Mouse (Mus musculus) Patski (cell line): Measurements from ENCODE around the gene Ephb1. TPM values are rescaled to one million over a fixed set of nuclear protein-coding genes. Genes with fewer than 3 reads are reported as not detected.

Experiments
- ATAC-seq: fragments of 100-300 bp; one replicate; pipeline ENCODE4 v1.8.0; 2021
- CTCF ChIA-PET: fragments of 350-600 bp; sonication (Branson Sonifier 250); formaldehyde crosslinking; loops from one replicate; lab custom pipeline; 2022; ENCODE audit warnings: inconsistent platforms; lab: Charles Lee
- POLR2A ChIA-PET: fragments of 350-600 bp; sonication (Branson Sonifier 250); formaldehyde crosslinking; loops from one replicate; lab custom pipeline; 2022; ENCODE audit warnings: antibody characterized with exemption, inconsistent platforms; lab: Charles Lee
- DNase-seq: peaks from one replicate; pipeline ENCODE4 v3.0.0-alpha.2; 2011; ENCODE audit warnings: low read depth, low spot score
- H3K27me3 ChIP-seq: fragments of 371-371 bp; one replicate; pipeline ENCODE4 v1.5.1; 2021
- CTCF ChIP-seq: fragments of 100-300 bp; IDR thresholded peaks from one replicate; pipeline ENCODE4 v1.5.1; 2021
- in situ Hi-C: fragments of 300-500 bp; cut with MboI; formaldehyde crosslinking; loops from 3 replicates; pipeline ENCODE4 v1.11.1; 2018; ENCODE audit warnings: low pct_unique_long_range_greater_than_20kb, mixed read lengths
- polyA plus RNA-seq: library from polyadenylated mRNA; unstranded; gene quantifications from one replicate; pipeline ENCODE4 v1.2.3, GENCODE M21; 2021

The Ephb1 gene
- polyA plus RNA-seq, 1 experiment from 2014 or later = 8.5 TPM

DNA sequence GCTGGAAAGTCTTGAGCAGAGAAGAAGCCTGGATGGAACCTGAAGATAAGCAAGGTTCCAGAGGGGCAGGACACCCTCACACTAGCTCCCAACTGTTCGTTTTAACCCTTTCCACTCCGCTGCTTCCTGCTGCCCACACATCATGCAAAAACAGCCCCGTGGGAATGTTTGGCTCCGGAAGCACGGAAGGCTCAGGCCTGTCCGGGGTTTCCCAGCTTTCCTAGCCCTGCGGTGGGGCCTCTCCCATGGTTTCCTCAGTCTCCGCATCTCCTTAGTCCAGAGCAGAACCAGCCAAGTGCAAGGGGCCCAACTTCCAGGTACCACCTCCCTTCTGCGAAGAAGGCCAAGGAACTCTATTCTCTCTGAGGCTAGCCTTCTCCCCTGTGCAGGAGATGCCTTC, 269.0 kb downstream of the Ephb1 start:
- CTCF ChIA-PET = no interaction called here
- ATAC-seq (no peak), DNase-seq (no peak)
- TF ChIP-seq CTCF = no peak
- in situ Hi-C loops = no loop called here
- POLR2A ChIA-PET = interaction anchor here (0.6 kb wide), 1 partner anchor 46 kb away, joined by 3 read pairs; no protein-coding TSS in a partner anchor
- peaks cover 4% of the 10 kb centered on the region for H3K27me3 ChIP-seq

DNA sequence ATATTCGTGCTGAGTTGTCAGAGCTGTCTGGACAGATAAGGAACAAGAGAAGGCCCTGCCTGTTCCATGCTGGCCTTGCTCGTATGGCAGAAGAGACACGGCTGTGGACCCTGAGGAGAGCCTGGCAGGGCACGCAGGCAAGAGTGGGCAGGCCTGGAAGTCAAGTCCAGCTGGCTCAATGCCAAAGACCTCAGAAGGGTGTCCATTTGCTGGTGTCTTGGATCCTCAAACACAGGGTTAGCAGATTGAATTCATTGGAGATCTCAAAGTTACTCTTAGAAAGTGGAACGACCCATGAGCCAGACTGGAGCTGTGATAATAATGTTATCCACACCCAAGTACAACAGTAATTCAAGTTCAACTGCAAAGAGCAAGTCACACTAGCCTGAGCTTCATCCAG, 273.6 kb downstream of the Ephb1 start:
- H3K27me3 ChIP-seq = peaks cover 3% of the 10 kb centered on the region
- DNase-seq = no peak
- POLR2A ChIA-PET = no interaction called here
- in situ Hi-C loops = no loop called here
- no peak for TF ChIP-seq CTCF
- CTCF ChIA-PET = interaction anchor here (1.5 kb wide), 1 partner anchor 10 kb away, joined by 3 read pairs; no protein-coding TSS in a partner anchor
- ATAC-seq = no peak

DNA sequence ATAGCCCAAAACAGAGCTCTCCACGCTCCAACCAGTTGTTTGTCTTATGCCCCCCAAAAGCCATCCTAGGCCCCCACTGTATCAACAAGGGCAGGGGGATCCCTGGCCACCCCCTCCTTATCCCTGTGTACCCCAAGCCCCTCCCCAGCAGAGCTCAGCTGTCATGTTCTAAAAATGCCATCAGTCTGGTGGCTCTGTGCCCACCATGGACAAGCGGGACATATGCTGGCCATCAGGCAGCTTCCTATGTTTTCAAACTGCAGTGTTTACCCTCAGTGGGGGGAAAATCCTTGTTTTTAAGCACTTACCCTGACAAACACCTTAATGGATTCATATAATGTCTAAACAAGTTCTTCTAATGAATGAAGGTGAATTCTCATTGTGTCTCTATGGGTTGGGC, 275.3 kb downstream of the Ephb1 start:
- DNase-seq (no peak), ATAC-seq (no peak)
- CTCF ChIA-PET = interaction anchor here (1.4 kb wide), 1 partner anchor 90 kb away, joined by 3 read pairs; no protein-coding TSS in a partner anchor
- in situ Hi-C loops = no loop called here
- peaks cover 3% of the 10 kb centered on the region for H3K27me3 ChIP-seq
- POLR2A ChIA-PET = no interaction called here
- no peak for TF ChIP-seq CTCF

DNA sequence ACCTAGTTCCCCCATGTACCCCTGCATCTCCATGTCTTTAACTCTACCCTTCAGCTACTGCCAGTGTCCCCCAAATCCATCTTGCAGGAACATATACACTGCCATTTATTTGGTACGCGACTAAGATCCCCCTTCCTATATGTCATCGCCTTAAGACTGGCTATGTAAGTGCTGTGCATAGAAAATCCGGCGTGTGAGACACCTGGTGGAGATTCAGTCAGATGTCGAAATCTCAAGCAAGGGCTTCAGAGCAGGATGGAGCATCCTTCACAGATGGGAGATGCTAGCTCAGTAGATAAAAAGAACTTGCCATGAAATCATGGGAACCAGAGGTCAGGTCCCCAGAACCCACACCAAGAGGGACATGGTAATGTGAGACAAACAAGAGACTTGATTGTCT, 276.3 kb downstream of the Ephb1 start:
- TF ChIP-seq CTCF = no peak
- POLR2A ChIA-PET = no interaction called here
- in situ Hi-C loops = no loop called here
- ATAC-seq (no peak), DNase-seq (no peak)
- H3K27me3 ChIP-seq = peaks cover 3% of the 10 kb centered on the region
- CTCF ChIA-PET = interaction anchor here (1.4 kb wide), 1 partner anchor 89 kb away, joined by 3 read pairs; no protein-coding TSS in a partner anchor

DNA sequence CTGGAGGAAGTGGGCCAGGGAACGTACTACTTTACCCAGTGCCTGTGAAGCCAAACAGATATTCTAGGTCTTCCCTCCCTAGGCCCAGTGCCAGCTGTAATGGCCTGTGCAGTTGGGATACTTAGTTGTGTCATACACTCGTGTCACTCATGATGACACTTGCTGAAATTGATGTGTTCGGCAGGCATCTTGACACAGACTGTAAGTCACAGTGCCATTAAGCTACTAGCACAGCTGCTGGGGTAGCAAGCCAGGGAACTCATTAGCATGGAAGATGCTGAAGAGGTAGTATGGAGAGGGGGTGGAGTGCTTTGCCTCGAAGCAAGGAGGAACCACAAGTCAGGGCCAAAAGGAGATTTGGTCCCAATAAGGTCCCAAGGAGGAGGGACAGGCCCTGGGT, 279.0 kb downstream of the Ephb1 start:
- H3K27me3 ChIP-seq = peaks cover 3% of the 10 kb centered on the region
- POLR2A ChIA-PET = no interaction called here
- in situ Hi-C loops = no loop called here
- no peak for TF ChIP-seq CTCF
- CTCF ChIA-PET = no interaction called here
- ATAC-seq (no peak), DNase-seq (no peak)

DNA sequence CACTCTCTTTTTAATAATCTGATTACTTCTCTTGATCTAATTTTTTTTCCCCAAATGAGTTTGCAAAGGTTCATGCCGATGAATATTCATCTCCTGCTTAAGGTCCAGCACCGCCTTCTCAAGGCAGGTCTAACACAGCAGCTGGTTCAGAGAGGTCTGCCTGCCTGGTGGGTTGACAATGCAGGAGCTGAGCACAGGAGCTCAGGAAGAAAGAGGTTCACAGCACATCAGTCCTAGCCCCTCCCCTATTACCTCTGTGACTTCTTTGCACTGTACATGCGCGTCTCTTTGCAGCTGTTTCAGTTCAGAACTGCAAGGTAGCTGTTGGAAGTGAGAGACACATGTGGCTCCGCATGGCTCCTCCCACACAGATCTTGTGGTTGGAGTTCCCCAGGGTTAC, 281.1 kb downstream of the Ephb1 start:
- CTCF ChIA-PET = no interaction called here
- POLR2A ChIA-PET = no interaction called here
- peaks cover 5% of the 10 kb centered on the region for H3K27me3 ChIP-seq
- in situ Hi-C loops = no loop called here
- DNase-seq = no peak
- ATAC-seq = no peak
- no peak for TF ChIP-seq CTCF

DNA sequence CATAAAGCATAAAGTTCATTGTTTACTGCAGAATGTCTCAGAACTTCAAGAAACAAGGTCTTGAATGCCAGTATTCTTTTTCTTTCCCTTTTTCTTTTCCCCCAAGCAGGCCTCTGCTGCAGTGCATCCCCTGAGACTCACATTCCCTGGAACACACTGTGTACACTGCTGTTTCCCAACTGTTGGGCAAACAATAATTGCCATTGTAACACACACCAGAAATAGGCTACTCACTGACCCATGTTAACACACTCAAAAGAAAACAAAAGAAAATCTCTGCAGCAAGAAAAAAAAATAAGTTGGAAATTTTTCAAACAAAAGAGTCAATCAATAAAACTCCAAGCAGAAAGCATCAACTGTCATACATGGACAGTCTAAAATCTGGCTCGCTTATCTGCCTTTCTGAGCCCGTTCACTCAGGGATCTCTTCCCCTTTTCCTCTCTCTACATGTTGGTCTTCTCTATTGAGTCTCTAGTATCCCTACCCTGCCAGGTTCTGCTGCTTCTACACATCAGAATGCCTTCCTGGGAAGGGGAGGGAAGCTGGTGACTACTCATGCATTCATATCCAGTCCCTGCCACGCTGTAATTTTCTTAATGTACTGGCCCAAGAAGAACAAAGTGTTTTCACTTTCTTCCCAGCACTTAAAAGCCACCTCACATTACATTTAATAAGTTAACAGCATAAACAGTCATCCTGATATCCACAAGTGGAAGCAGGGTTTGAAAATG, 285.2 kb downstream of the Ephb1 start:
- POLR2A ChIA-PET = no interaction called here
- CTCF ChIA-PET = no interaction called here
- DNase-seq (no peak), ATAC-seq (no peak)
- H3K27me3 ChIP-seq = peaks cover 2% of the 10 kb centered on the region
- no peak for TF ChIP-seq CTCF
- in situ Hi-C loops = no loop called here

DNA sequence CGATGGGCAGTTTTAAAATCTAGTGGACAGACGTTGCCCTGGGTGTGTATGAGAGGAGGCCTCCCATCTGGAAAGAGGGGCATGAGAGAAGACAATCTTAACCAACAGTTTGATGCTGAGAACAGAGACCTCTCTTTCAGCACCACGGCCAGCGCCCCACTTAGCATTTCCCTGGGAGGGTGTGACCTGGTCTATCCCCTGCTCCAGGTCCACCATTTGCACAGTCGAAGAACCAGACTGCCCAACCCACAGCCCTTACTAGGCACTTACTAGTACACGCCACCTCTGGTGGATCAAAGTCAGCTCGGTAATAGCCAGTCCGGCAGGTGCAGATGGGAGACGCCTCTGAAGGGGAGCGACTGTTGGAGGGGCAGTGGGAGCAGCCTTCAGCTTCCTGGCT, 287.9 kb downstream of the Ephb1 start:
- DNase-seq (no peak), ATAC-seq (no peak)
- ChIA-PET CTCF (no interaction called here), POLR2A (no interaction called here)
- in situ Hi-C loops = no loop called here
- H3K27me3 ChIP-seq = peaks cover 2% of the 10 kb centered on the region
- no peak for TF ChIP-seq CTCF

DNA sequence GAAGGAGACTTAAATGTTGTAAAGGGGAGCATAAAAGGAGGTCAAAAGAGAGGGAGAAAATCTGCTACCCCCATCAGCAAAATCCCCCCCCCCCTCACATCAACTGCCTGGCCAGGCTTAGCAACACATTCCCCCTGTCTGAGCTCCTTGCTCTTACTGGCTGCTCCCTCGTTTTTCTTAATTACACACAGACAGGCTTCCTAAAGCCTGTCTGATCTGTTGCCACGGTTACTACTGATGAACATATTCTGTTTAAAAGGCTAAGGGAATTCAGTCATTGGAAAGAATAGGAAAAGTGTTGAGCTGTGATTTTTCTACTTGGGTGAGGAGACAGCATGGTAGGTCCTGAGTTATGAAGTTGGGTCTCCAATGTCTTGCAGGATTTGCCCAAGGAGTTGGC, 308.6 kb downstream of the Ephb1 start:
- ChIA-PET CTCF (no interaction called here), POLR2A (no interaction called here)
- in situ Hi-C loops = no loop called here
- no peak for ATAC-seq
- no peak for TF ChIP-seq CTCF
- DNase-seq = no peak
- no peaks in the 10 kb centered on the region for H3K27me3 ChIP-seq

DNA sequence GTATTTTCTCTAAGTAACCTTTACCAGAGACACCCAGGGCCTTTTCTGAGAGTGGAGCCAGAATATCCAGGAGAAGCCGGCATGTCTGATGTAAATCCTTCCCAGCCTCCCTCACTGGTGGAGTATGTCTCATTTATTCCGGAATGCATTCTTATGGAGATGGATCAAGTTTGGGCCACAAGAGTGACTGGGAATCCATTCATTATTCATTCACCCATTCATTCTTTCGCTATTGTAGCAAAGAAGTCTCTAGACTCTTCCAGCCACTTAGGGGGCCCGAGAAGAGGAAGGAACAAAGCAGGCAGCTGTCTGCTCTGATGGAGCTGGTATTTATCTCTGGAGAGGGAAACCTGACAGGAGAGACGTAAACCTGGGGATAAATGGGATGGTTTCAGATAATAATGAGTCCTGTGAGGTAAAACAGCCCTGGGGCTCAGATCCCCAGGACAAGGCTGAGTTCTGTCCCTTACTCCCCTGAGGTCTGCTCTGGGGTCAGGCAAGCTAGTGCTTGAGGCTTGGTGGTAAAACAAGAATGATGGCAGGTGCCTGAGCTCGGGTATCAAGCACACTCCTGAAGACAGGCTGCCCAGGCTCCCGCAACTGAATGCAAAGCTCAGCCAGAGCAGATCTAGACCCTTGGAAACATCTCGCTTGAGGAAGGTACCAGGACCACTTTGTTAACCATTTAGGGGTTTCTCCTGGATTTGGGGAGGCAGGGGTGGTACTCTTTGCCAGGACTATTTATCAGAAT, 309.2 kb downstream of the Ephb1 start:
- POLR2A ChIA-PET = interaction anchor here (0.6 kb wide), 1 partner anchor 92 kb away, joined by 3 read pairs; no protein-coding TSS in a partner anchor
- CTCF ChIA-PET = no interaction called here
- TF ChIP-seq CTCF = no peak
- H3K27me3 ChIP-seq = no peaks in the 10 kb centered on the region
- in situ Hi-C loops = no loop called here
- no peak for DNase-seq
- no peak for ATAC-seq
